Mouse (Mus musculus) lung, postnatal 0 days (tissue): ENCODE measurements around the gene Bclaf3. TPM values are rescaled to one million over a fixed set of nuclear protein-coding genes. Genes with fewer than 3 reads are reported as not detected.
"Not testable (repeated sequence)": the region's sequence is repeated elsewhere in the genome, so short reads cannot be mapped to it uniquely, and the experiment has no call there.

ENCODE experiments used
- ATAC-seq: fragments of 200-750 bp; cut with Nextera tagmentation; 2 replicates; pipeline ENCODE4 v1.8.0; 2017; ENCODE audit warnings: moderate library complexity
- DNase-seq: peaks from one replicate; pipeline ENCODE4 v3.0.0-alpha.2; 2016; ENCODE audit warnings: low spot score
- H3K27ac ChIP-seq: fragments of 300-500 bp; sonication (generic); 2 replicates; pipeline ENCODE4 v1.5.1; 2014; ENCODE audit warnings: antibody characterized with exemption, mild to moderate bottlenecking, low read length, mixed read lengths
- H3K27me3 ChIP-seq: fragments of 300-500 bp; sonication (generic); replicated peaks from 2 replicates; pipeline ENCODE4 v1.6.1; 2014; ENCODE audit warnings: low read length, mixed read lengths; ENCODE audit not compliant: insufficient read depth
- H3K36me3 ChIP-seq: fragments of 300-500 bp; sonication (generic); 2 replicates; pipeline ENCODE4 v1.6.1; 2014; ENCODE audit warnings: low read length, mixed read lengths; ENCODE audit not compliant: insufficient read depth
- H3K4me1 ChIP-seq: fragments of 300-500 bp; sonication (generic); 2 replicates; pipeline ENCODE4 v1.6.1; 2014; ENCODE audit warnings: antibody characterized with exemption, low read depth, low read length, mixed read lengths; ENCODE audit not compliant: insufficient read depth
- H3K4me2 ChIP-seq: fragments of 300-500 bp; sonication (generic); replicated peaks from 2 replicates; pipeline ENCODE4 v1.6.1; 2014; ENCODE audit warnings: low read depth, mild to moderate bottlenecking, low read length, moderate library complexity, mixed read lengths
- H3K4me3 ChIP-seq: fragments of 300-500 bp; sonication (generic); 2 replicates; pipeline ENCODE4 v1.5.1; 2014; ENCODE audit warnings: low read depth, low read length
- H3K9ac ChIP-seq: fragments of 300-500 bp; sonication (generic); replicated peaks from 2 replicates; pipeline ENCODE4 v1.6.1; 2014; ENCODE audit warnings: low read depth, mild to moderate bottlenecking
- H3K9me3 ChIP-seq: fragments of 300-500 bp; sonication (generic); 2 replicates; pipeline ENCODE4 v1.6.1; 2016; ENCODE audit warnings: low read length, mixed read lengths
- CTCF ChIP-seq: IDR thresholded peaks from 2 replicates; pipeline ENCODE4 v1.5.1; 2016; ENCODE audit warnings: antibody characterized with exemption, mild to moderate bottlenecking
- EP300 ChIP-seq: IDR thresholded peaks from 2 replicates; pipeline ENCODE4 v1.6.1; 2016; ENCODE audit warnings: antibody characterized with exemption, mild to moderate bottlenecking, control low read depth
- WGBS: fragments of 180-500 bp; shearing (Covaris S2); extraction: QIAGEN DNeasy Blood & Tissue Kit; methylation state at CpG from one replicate; pipeline ENCODE4 v1.1.7; 2014; 5-methylcytosine and 5-hydroxymethylcytosine counted together
- polyA plus RNA-seq: library from polyadenylated mRNA; unstranded; fragments of >200 nt; fragmentation: Nextera tagmentation; extraction: Ambion mirVana; gene quantifications from 2 replicates; pipeline ENCODE4 v1.2.1, GENCODE M21; 2015

Gene Bclaf3
- polyA plus RNA-seq, 1 experiment from 2014 or later, result 11.7 TPM

- Histone ChIP-seq H3K4me3 (peak overlapping the region; percentile 50), H3K4me1 (no peaks in the 10 kb centered on the region), H3K27ac (peak overlapping the region; percentile 73), H3K27me3 (no peaks in the 10 kb centered on the region), H3K9ac (peak overlapping the region; percentile 29; the same call in 1 of the 2 replicates), H3K4me2 (peak overlapping the region; percentile 70), H3K9me3 (no peaks in the 10 kb centered on the region), H3K36me3 (no peaks in the 10 kb centered on the region)
- WGBS, result 27% methylated on average over 10 of the region's 56 CpGs
- no peak for TF ChIP-seq CTCF
- DNase-seq (peak; percentile 21), ATAC-seq (peak; percentile 53)
Observed at GRCm38 (mm10) chrX:159532811-159533462, 6.4 kb downstream of the Bclaf3 start.

- Histone ChIP-seq H3K9me3 (no peaks in the 10 kb centered on the region), H3K9ac (no peak overlapping the region), H3K4me3 (no peak overlapping the region), H3K27ac (no peak overlapping the region), H3K4me1 (no peaks in the 10 kb centered on the region), H3K36me3 (no peaks in the 10 kb centered on the region), H3K27me3 (no peaks in the 10 kb centered on the region), H3K4me2 (no peak overlapping the region)
- DNase-seq (no peak), ATAC-seq (no peak)
- WGBS, result 92% methylated on average over 16 of the region's 18 CpGs
- TF ChIP-seq CTCF (no peak), EP300 (no peak)
Observed at GRCm38 (mm10) chrX:159541936-159542335, 15.4 kb downstream of the Bclaf3 start.

GRCm38 (mm10) chrX:159547093-159547492, 20.6 kb downstream of the Bclaf3 start:
- 87% methylated on average over 5 of the region's 5 CpGs for WGBS
- Histone ChIP-seq H3K4me2 (no peak overlapping the region), H3K27me3 (no peaks in the 10 kb centered on the region), H3K9me3 (no peaks in the 10 kb centered on the region), H3K9ac (no peak overlapping the region), H3K36me3 (no peaks in the 10 kb centered on the region), H3K4me1 (no peaks in the 10 kb centered on the region), H3K4me3 (no peak overlapping the region), H3K27ac (no peak overlapping the region)
- DNase-seq, result no peak
- TF ChIP-seq EP300 (no peak), CTCF (no peak)
- ATAC-seq, result no peak

GRCm38 (mm10) chrX:159584738-159585137, 58.2 kb downstream of the Bclaf3 start:
- not testable (repeated sequence) for H3K9ac ChIP-seq, H3K36me3 ChIP-seq, DNase-seq, H3K27me3 ChIP-seq, H3K4me3 ChIP-seq, H3K4me2 ChIP-seq, ATAC-seq, H3K9me3 ChIP-seq, H3K27ac ChIP-seq, H3K4me1 ChIP-seq
- WGBS, result 78% methylated on average over 7 of the region's 7 CpGs

GRCm38 (mm10) chrX:159591633-159592032, 65.1 kb downstream of the Bclaf3 start:
- Histone ChIP-seq H3K4me1 (no peaks in the 10 kb centered on the region), H3K4me2 (no peak overlapping the region), H3K9ac (no peak overlapping the region), H3K27ac (no peak overlapping the region), H3K27me3 (no peaks in the 10 kb centered on the region), H3K9me3 (no peaks in the 10 kb centered on the region), H3K4me3 (no peak overlapping the region), H3K36me3 (no peaks in the 10 kb centered on the region)
- no peak for ATAC-seq
- 61% methylated on average over 1 of the region's 1 CpGs for WGBS
- TF ChIP-seq EP300 (no peak), CTCF (no peak)
- no peak for DNase-seq

- Histone ChIP-seq H3K4me2 (no peak overlapping the region), H3K27ac (no peak overlapping the region), H3K27me3 (no peaks in the 10 kb centered on the region), H3K36me3 (no peaks in the 10 kb centered on the region), H3K4me3 (no peak overlapping the region), H3K4me1 (no peaks in the 10 kb centered on the region), H3K9ac (no peak overlapping the region), H3K9me3 (no peaks in the 10 kb centered on the region)
- DNase-seq, result no peak
- TF ChIP-seq CTCF (no peak), EP300 (no peak)
- WGBS, result 69% methylated on average over 1 of the region's 1 CpGs
- ATAC-seq, result no peak
Observed at GRCm38 (mm10) chrX:159597502-159597901, 71.0 kb downstream of the Bclaf3 start.

- ATAC-seq, result no peak
- Histone ChIP-seq H3K4me2 (no peak overlapping the region), H3K27me3 (0 out of 2 replicates have a peak, but pooled peaks cover 2% of the 10 kb centered on the region)
Observed at GRCm38 (mm10) chrX:159604832-159605231, 78.3 kb downstream of the Bclaf3 start.

More at GRCm38 (mm10) chrX:159604832-159605231, 78.3 kb downstream of the Bclaf3 start:
- no peak for DNase-seq
- H3K4me1 ChIP-seq, result no peaks in the 10 kb centered on the region
- H3K36me3 ChIP-seq, result no peaks in the 10 kb centered on the region
- H3K9me3 ChIP-seq, result no peaks in the 10 kb centered on the region
- WGBS, result 64% methylated on average over 2 of the region's 2 CpGs
- no peak overlapping the region for H3K27ac ChIP-seq
- H3K4me3 ChIP-seq, result no peak overlapping the region
- no peak overlapping the region for H3K9ac ChIP-seq
- TF ChIP-seq CTCF, result no peak
- no peak for TF ChIP-seq EP300
